Mouse (Mus musculus) E14TG2a.4 (cell line): ENCODE results near the gene Mc1r.
A peak's percentile ranks its signal among the peaks of the same experiment; 100 is the strongest.
"Not testable (repeated sequence)": the region's sequence is repeated elsewhere in the genome, so short reads cannot be mapped to it uniquely, and the experiment has no call there.

Experiments used
- H3K27me3 ChIP-seq: 2 replicates; pipeline ENCODE4 v1.6.1; 2014; ENCODE audit warnings: low read length, control low read depth; ENCODE audit not compliant: insufficient read depth
- H3K36me3 ChIP-seq: 2 replicates; pipeline ENCODE4 v1.6.1; 2014; ENCODE audit warnings: low read length, control low read depth; ENCODE audit not compliant: insufficient read depth
- H3K4me1 ChIP-seq: replicated peaks from 2 replicates; pipeline ENCODE4 v1.6.1; 2014; ENCODE audit warnings: low read depth, low read length, control low read depth
- H3K4me3 ChIP-seq: replicated peaks from 2 replicates; pipeline ENCODE4 v1.5.1; 2014; ENCODE audit warnings: mild to moderate bottlenecking, low read length
- H3K9me3 ChIP-seq: 2 replicates; pipeline ENCODE4 v1.6.1; 2014; ENCODE audit warnings: low read length, control low read depth
- CTCF ChIP-seq: conservative IDR thresholded peaks from 2 replicates; pipeline ENCODE4 v1.5.1; 2014; ENCODE audit warnings: low read length
- NANOG ChIP-seq: IDR thresholded peaks from 2 replicates; pipeline ENCODE4 v1.6.1; 2014; ENCODE audit warnings: borderline replicate concordance, low read length, mixed read lengths
- POU5F1 ChIP-seq: IDR thresholded peaks from 2 replicates; pipeline ENCODE4 v1.6.1; 2014; ENCODE audit warnings: low read length, borderline replicate concordance

The Mc1r gene

GRCm38 (mm10) chr8:123422056-123422780 is 15.3 kb downstream of the Mc1r start:
- peaks cover 40% of the 10 kb centered on the region for H3K36me3 ChIP-seq
- peaks cover 3% of the 10 kb centered on the region; the same call in 1 of the 2 replicates for H3K9me3 ChIP-seq
- TF ChIP-seq NANOG = no peak
- peak; percentile 49 for TF ChIP-seq CTCF
- TF ChIP-seq POU5F1 = no peak
- H3K4me3 ChIP-seq = 0 out of 2 replicates have a peak overlapping the region, but pooled peaks have one; percentile 8
- no peaks in the 10 kb centered on the region for H3K27me3 ChIP-seq
- peaks cover 42% of the 10 kb centered on the region for H3K4me1 ChIP-seq

- Histone ChIP-seq H3K36me3 (peaks cover 40% of the 10 kb centered on the region), H3K4me1 (peaks cover 38% of the 10 kb centered on the region), H3K27me3 (no peaks in the 10 kb centered on the region), H3K9me3 (peaks cover 3% of the 10 kb centered on the region; the same call in 1 of the 2 replicates), H3K4me3 (no peak overlapping the region)
- no peak for TF ChIP-seq NANOG
- TF ChIP-seq POU5F1 = no peak
- no peak for TF ChIP-seq CTCF
These were observed 15.9 kb downstream of the Mc1r start for GRCm38 (mm10) chr8:123422781-123423159.

DNA sequence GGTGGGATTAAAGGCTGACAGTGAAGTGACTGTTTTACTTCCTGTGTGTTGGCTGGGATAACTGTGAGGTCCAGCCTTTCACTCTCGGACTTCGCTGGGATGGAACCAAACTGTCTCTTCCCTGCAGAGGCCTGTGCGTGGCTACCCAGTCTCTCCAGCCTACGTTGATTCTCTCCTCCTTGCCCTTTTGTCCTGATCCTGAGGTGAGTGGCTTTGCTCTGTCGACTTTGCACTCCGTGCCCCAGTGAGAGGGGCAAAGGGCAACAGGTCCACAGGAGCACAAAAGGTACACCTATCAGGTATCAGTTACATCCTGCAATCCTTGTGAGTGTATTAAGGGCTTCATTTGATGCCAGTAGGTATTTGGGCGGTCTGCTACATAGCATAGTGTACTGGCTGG is 16.5 kb downstream of the Mc1r start, which contains the start of gene Def8:
TSS of gene Def8 (plus strand) at position 87 of the 400 bp plus-strand sequence.
- peaks cover 35% of the 10 kb centered on the region for H3K36me3 ChIP-seq
- TF ChIP-seq NANOG (no peak), POU5F1 (no peak), CTCF (no peak)
- H3K4me1 ChIP-seq = peaks cover 33% of the 10 kb centered on the region
- H3K27me3 ChIP-seq = no peaks in the 10 kb centered on the region
- H3K9me3 ChIP-seq = peaks cover 3% of the 10 kb centered on the region; the same call in 1 of the 2 replicates
- H3K4me3 ChIP-seq = no peak within 1 kb of the TSS

- Histone ChIP-seq H3K9me3 (no peaks in the 10 kb centered on the region), H3K36me3 (peaks cover 2% of the 10 kb centered on the region; the same call in 1 of the 2 replicates), H3K4me1 (peaks cover 16% of the 10 kb centered on the region), H3K27me3 (no peaks in the 10 kb centered on the region), H3K4me3 (no peak overlapping the region)
- no peak for TF ChIP-seq POU5F1
- no peak for TF ChIP-seq CTCF
- no peak for TF ChIP-seq NANOG
These were observed 19.9 kb downstream of the Mc1r start for GRCm38 (mm10) chr8:123426511-123427509.

GRCm38 (mm10) chr8:123427639-123428275 is 20.9 kb downstream of the Mc1r start:
- no peak for TF ChIP-seq NANOG
- TF ChIP-seq POU5F1 = no peak
- no peak for TF ChIP-seq CTCF
- Histone ChIP-seq H3K27me3 (no peaks in the 10 kb centered on the region), H3K9me3 (no peaks in the 10 kb centered on the region), H3K36me3 (no peaks in the 10 kb centered on the region), H3K4me1 (peaks cover 8% of the 10 kb centered on the region), H3K4me3 (no peak overlapping the region)

DNA sequence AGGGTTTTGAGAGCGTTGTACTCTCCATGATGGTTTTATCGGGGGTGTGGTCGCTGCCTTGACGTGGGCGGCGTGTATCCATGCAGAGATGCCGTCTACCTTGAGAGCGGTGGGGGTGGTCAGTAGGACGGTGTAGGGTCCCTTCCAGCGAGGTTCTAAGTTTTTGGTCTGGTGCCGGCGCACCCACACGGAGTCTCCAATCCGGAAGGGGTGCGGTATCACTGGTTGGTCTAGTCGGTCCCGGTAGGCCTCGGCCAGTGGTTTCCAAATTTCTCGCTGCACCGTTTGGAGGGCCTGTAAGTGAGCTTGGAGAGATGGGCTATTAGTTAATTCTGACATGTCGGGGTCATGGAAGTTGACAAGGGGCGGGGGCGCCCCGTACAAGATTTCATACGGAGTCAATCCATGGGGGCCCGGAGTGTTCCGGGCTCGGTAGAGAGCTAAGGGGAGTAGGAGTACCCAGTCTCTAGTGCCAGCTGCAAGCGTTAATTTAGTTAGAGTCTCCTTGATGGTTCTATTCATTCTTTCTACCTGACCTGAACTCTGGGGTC is 21.5 kb downstream of the Mc1r start:
- no peak for TF ChIP-seq POU5F1
- no peak for TF ChIP-seq CTCF
- TF ChIP-seq NANOG = no peak
- H3K27me3 ChIP-seq = no peaks in the 10 kb centered on the region
- H3K4me3 ChIP-seq = no peak overlapping the region
- no peaks in the 10 kb centered on the region for H3K9me3 ChIP-seq
- peaks cover 1% of the 10 kb centered on the region; the same call in 1 of the 2 replicates for H3K4me1 ChIP-seq
- no peaks in the 10 kb centered on the region for H3K36me3 ChIP-seq

DNA sequence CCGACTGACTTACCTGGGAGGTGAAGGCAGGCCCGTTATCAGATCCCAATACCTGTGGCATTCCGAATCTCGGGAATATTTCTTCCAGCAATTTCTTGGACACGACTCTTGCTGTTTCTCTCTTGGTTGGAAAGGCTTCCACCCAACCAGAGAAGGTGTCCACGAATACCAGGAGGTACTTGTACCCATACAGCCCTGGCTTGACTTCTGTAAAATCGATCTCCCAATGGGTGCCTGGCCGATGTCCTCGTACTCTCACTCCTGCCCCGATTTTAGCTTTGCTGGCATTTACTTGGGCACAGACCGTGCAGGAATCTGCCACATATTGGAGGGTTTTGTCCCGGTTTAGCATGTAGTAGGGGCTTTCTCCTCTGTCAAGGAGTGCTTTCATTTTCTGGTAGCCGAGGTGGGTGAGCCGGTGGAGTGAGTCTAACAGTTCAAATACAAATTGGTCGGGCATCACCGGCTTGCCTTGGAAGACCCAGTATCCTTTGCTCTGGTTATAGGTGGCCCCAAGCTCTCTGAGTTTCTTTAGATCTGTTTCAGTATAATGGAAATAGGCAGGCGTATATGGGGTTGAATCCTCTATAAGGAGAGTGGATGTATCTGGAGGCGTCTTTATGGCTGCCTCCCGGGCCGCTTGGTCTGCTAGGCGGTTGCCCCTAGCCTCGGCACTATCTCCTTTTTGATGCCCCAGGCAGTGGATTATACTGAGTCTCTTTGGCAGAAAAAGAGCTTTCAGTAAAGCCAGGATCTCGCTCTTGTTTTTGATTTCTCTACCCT is 22.2 kb downstream of the Mc1r start:
- no peak for TF ChIP-seq CTCF
- no peak for TF ChIP-seq POU5F1
- no peak for TF ChIP-seq NANOG
- Histone ChIP-seq H3K4me1 (no peaks in the 10 kb centered on the region), H3K27me3 (no peaks in the 10 kb centered on the region), H3K4me3 (no peak overlapping the region), H3K36me3 (no peaks in the 10 kb centered on the region), H3K9me3 (no peaks in the 10 kb centered on the region)

DNA sequence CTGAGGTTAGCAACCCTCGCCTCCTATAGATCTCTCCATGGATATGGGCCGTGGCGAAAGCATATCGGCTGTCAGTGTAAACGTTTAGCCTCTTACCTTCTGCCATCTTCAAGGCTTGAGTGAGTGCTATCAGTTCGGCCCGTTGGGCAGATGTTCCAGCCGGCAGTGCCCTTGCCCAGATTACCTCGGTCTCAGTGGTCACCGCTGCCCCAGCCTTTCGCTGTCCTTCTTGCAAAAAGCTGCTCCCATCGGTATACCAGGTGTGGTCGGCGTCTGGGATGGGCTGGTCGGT is 22.8 kb downstream of the Mc1r start:
- not testable (repeated sequence) for H3K36me3 ChIP-seq, H3K27me3 ChIP-seq, H3K4me1 ChIP-seq, H3K9me3 ChIP-seq, H3K4me3 ChIP-seq

- H3K9me3 ChIP-seq, H3K4me1 ChIP-seq, H3K36me3 ChIP-seq, H3K4me3 ChIP-seq, H3K27me3 ChIP-seq: not testable (repeated sequence)
These were observed 24.0 kb downstream of the Mc1r start for GRCm38 (mm10) chr8:123430936-123431335.
